ENCODE assay signal across 27 mouse cellular contexts in the genomic region with DNA sequence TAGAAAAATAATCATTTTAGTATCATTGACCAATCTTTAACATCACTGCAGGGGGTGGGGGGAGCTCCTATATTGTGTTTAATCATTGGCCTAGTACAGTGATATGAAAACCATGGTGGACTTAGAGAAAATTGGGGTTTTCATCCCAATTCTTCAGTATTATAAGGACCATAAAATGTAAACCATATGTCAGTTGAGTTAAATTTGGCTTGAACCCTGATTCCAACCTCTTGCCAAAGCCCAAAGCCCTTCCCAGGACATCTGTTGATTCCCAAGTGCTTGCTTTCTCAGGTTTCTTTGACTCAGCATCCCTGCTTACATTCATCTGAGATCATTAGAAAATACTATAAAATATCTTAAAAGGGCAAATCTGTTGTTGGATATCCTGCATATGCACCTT.
"Had no signal": no experiment of that assay in that cellular context is flagged by ENCODE, and none has a peak within 500 bp of the region (broad histone marks: within the 10 kb centered on the region; RNA-seq: fewer than 3 reads in every experiment).

No protein-coding gene starts in this region.

- H3K9me3 ChIP-seq: embryonic facial prominence, embryonic 12.5 days; embryonic facial prominence, embryonic 13.5 days; embryonic facial prominence, embryonic 15.5 days; forebrain, embryonic 10.5 days; forebrain, embryonic 12.5 days; forebrain, embryonic 13.5 days; forebrain, embryonic 15.5 days had no signal

- H3K27ac ChIP-seq: embryonic facial prominence, embryonic 12.5 days; embryonic facial prominence, embryonic 13.5 days; embryonic facial prominence, embryonic 15.5 days; forebrain, embryonic 10.5 days; forebrain, embryonic 12.5 days; forebrain, embryonic 13.5 days; forebrain, embryonic 15.5 days; gastrocnemius, adult 2 months; heart, adult 2 months had no signal

- H3K9ac ChIP-seq: embryonic facial prominence, embryonic 12.5 days; embryonic facial prominence, embryonic 13.5 days; embryonic facial prominence, embryonic 15.5 days; forebrain, embryonic 12.5 days; forebrain, embryonic 13.5 days; forebrain, embryonic 15.5 days; forebrain, postnatal 0 days had no signal

- H3K36me3 ChIP-seq: embryonic facial prominence, embryonic 12.5 days; embryonic facial prominence, embryonic 13.5 days; embryonic facial prominence, embryonic 15.5 days; forebrain, embryonic 10.5 days; forebrain, embryonic 12.5 days; forebrain, embryonic 15.5 days had no signal

- H3K27me3 ChIP-seq: embryonic facial prominence, embryonic 12.5 days; embryonic facial prominence, embryonic 13.5 days; embryonic facial prominence, embryonic 15.5 days; forebrain, embryonic 12.5 days; forebrain, embryonic 13.5 days; forebrain, embryonic 15.5 days had no signal

- H3K4me2 ChIP-seq: embryonic facial prominence, embryonic 12.5 days; embryonic facial prominence, embryonic 13.5 days; embryonic facial prominence, embryonic 15.5 days; forebrain, embryonic 12.5 days; forebrain, embryonic 13.5 days; forebrain, embryonic 15.5 days had no signal

- H3K4me3 ChIP-seq: embryonic facial prominence, embryonic 12.5 days; embryonic facial prominence, embryonic 13.5 days; embryonic facial prominence, embryonic 15.5 days; erythroblast, embryonic 14.5 days; forebrain, embryonic 10.5 days; forebrain, embryonic 12.5 days; forebrain, embryonic 13.5 days; forebrain, embryonic 15.5 days; gastrocnemius, adult 2 months; heart, adult 2 months had no signal

- H3K4me1 ChIP-seq: embryonic facial prominence, embryonic 12.5 days; embryonic facial prominence, embryonic 15.5 days; forebrain, embryonic 10.5 days; forebrain, embryonic 12.5 days; forebrain, embryonic 13.5 days; forebrain, embryonic 15.5 days had no signal

- ATAC-seq: forebrain, embryonic 13.5 days; forebrain, embryonic 14.5 days; forebrain, embryonic 15.5 days; forebrain, embryonic 16.5 days; forebrain, postnatal 0 days had no signal

- DNase-seq: cerebellum, adult 8-10 months; cerebellum, adult 9-10 months; cerebellum, adult 9-11 months; cerebellum, postnatal 10 days; cerebellum, postnatal 14 days; cerebellum, postnatal 25 days; cerebellum, postnatal 36 days; embryo, embryonic 11 days; forebrain, postnatal 0 days; gastrocnemius, adult 2 months; gastrocnemius, postnatal 10 days; gastrocnemius, postnatal 14 days; gastrocnemius, postnatal 25 days; gastrocnemius, postnatal 36 days; heart, adult 11 months; heart, adult 18-20 months; heart, adult 2 months had no signal
